Mouse (Mus musculus): ENCODE measurements around the gene Agr3.

Gene Agr3

GRCm38 (mm10) chr12:35925402-35925801 lies at the start of gene Agr3:
Gene Agr3, plus strand, starts transcription at chr12:35925620.
- ATAC-seq (ENCODE audit: low TSS enrichment) = no peak

GRCm38 (mm10) chr12:35884892-35885558 lies 40.4 kb upstream of the Agr3 start:
- peak; percentile 13; the same call in 1 of the 2 replicates for ATAC-seq (ENCODE audit: low TSS enrichment)

GRCm38 (mm10) chr12:35889383-35889782 lies 36.0 kb upstream of the Agr3 start:
- ATAC-seq (ENCODE audit: low TSS enrichment) = peak; percentile 78

DNA sequence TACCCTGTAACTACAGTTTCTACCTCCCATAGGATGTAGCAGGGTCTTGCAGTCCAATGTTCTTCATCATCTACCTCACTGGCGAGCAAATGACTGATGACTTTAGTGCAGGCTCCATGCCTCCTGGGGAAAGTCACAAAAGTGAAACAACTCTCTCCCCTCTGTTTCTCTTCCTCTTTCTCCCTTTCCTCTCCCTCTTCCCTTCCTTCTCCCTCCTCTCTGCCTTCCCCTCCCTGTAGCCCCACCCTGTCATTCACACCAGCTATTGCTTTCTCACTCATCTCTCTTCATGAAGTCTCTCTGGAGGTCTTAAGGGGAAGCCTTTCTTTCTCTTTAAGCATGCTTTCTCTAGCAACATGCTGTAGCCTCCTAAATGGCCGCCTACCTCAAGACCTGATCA lies 34.7 kb upstream of the Agr3 start:
- ATAC-seq (ENCODE audit: low TSS enrichment) = no peak

DNA sequence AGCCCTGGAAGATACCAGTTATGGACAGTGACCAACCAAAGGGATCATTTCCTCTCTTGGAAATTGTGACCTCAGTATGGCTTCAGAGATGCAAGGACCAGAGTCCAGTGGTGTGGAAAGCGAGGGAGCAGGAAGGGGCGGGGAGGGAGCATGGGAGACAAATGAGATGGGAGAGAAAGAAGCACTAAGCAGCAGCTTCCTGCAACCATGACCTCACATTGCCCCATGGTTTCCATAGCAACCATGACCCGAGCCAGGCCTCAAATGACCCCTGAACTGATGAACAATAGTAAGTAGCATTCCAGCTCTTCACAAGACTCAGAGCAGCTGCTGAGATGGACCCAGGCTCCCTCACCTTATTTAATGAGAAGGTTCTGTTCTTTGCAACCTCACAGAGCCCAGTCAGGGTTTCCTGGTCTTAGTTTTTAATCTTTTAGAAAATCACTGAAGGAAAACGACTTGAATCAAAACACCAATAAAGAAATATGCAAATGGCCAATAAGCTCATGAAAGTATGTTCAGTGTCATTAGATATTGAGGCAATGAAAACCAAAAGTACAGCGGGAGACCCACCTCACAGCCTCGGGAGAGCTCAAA lies 31.0 kb upstream of the Agr3 start:
- ATAC-seq (ENCODE audit: low TSS enrichment) = no peak

GRCm38 (mm10) chr12:35895875-35896763 lies 29.3 kb upstream of the Agr3 start:
- peak; percentile 79 for ATAC-seq (ENCODE audit: low TSS enrichment)

GRCm38 (mm10) chr12:35896764-35897282 lies 28.6 kb upstream of the Agr3 start:
- ATAC-seq (ENCODE audit: low TSS enrichment) = peak; percentile 96

GRCm38 (mm10) chr12:35910632-35911031 lies 14.8 kb upstream of the Agr3 start:
- no peak for ATAC-seq (ENCODE audit: low TSS enrichment)

DNA sequence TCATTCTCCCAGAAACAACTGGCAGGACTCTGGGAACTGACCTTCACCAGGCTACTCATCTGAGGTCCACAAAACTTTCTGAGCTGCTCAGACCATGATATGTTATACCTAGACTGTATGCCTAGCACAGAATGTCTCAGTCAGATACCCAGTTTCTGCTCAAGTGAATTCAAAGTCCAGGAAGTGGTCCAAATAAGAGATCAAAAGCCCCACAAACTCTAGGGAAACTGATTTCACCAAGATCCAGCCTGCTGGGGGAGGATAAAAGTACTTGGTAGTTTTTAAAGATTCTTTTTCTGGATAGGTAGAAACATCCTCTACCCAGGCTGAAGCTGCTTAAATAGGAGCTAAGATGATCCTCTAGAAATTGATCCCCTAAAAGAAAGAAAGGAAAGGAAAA lies 9.6 kb upstream of the Agr3 start:
- ATAC-seq (ENCODE audit: low TSS enrichment) = no peak

- ATAC-seq (ENCODE audit: low TSS enrichment) = no peak
Measured at GRCm38 (mm10) chr12:35916467-35916866, 9.0 kb upstream of the Agr3 start.

GRCm38 (mm10) chr12:35918031-35918430 lies 7.4 kb upstream of the Agr3 start:
- ATAC-seq (ENCODE audit: low TSS enrichment) = no peak

- no peak for ATAC-seq (ENCODE audit: low TSS enrichment)
Measured at GRCm38 (mm10) chr12:35927804-35928203, 2.4 kb downstream of the Agr3 start.

DNA sequence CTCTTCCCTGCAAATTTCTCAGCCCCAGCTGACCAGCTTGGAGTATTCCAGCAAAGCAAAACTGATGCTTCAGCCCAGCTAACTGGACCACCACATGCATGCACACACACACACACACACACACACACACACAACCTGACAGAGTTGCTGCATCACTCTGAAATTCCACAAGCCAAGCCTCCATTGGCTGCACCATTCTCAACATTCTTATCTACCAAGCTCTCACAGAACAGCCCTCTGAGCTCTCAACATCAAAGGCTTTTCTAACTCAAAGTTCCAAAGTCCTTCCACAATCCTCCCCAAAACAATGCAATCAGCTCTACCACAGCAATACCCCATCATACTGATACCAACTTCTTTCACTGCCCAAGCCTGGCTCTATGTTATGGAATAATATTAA lies 7.4 kb downstream of the Agr3 start:
- no peak for ATAC-seq (ENCODE audit: low TSS enrichment)

GRCm38 (mm10) chr12:35951757-35952156 lies 26.3 kb downstream of the Agr3 start:
- ATAC-seq (ENCODE audit: low TSS enrichment) = no peak

DNA sequence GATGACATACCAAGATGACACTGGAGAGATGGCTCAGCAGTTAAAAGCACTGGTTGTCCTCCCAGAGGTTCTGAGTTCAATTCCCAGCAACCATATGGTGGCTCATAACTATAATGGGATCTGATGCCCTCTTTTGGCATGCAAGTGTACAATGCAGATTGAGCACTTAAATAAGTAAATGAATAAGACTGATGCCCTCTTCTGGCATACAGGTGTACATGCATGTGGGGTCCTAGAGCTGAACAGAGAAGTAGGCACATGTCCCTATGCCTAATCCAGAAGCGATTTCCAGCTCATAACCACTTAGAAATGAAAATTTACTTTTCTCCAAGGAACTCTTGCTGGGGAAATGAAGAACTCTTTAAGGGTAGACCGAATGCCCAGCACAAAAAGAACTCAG lies 31.8 kb downstream of the Agr3 start:
- ATAC-seq (ENCODE audit: low TSS enrichment) = no peak

GRCm38 (mm10) chr12:35966098-35966767 lies 40.8 kb downstream of the Agr3 start:
- no peak for ATAC-seq (ENCODE audit: low TSS enrichment)

DNA sequence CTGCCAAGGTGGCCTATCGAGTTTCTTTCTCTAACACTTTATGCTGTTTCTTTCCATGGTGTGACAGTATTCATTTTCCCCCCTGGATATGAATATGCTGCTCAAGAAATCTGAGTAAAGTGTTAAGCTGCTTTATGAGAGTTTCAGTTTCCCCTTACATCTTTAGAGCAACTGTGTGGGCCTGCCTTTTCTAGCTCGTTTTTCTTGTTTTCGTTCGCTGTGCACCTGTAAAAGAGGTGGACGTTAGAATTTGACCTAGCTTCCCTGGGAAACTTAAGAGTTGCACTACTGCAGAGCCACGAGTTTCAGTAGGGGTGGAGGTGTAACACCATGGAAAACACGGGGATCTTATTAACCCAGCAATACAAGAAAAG lies 41.3 kb downstream of the Agr3 start:
- no peak for ATAC-seq (ENCODE audit: low TSS enrichment)

- no peak for ATAC-seq (ENCODE audit: low TSS enrichment)
Measured at GRCm38 (mm10) chr12:35975898-35976297, 50.5 kb downstream of the Agr3 start.

DNA sequence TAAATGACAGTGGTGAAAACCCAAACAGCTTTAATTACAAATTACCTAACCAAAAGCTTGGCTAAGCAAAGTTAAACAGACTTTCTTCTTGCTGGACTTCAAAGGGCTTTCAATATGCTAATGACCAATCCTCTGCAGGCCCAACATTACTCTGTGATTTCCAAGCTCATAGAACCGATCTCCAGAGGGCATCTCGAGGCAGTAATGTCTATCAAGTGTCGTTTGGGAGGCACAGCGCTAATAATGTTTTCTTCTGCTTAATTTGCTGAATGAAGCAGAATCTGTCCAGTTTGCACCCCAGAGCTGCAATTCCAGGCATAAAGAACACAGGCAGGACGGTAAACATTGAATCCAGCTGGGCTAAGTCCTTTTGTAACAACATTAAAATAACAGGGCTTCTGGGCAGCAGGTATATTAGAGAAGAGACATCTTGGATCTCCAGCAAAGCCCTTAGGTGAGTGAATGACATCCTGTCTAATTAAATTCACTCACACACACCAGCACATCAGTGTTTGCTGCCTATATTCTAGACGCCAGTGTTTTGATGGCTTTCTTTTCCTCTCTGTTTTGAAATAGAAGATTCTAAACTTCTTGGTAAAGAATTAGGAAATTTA lies 52.3 kb downstream of the Agr3 start:
- ATAC-seq (ENCODE audit: low TSS enrichment) = no peak

- ATAC-seq (ENCODE audit: low TSS enrichment) = no peak
Measured at GRCm38 (mm10) chr12:35979625-35980024, 54.2 kb downstream of the Agr3 start.

DNA sequence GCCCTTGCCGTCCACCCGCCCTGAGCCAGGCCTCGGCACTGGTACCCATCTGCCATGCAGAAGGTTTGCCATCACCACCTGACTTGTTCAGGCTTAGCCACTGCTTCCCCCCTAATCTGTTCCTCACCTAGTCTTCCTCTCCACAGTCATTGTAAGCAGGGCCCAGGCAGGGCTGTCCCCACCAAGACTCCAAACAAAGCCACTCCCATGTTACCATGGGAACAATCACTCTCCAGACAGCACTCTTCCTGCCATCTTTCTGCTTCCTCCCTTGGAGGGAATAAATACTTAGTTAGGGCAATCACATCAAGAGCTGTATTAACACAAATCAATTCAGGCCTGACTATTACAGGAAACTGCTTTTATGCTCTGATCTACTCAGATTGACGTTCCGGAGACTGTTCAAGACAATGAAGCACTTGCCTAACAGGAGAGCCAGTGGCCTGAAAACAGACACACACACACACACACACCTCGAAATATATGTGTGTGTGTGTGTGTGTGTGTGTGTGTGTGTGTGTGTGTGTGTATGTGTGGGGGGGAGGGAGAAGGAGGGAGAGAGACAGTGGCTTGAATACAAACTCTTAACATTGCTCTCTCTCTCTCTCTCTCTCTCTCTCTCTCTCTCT lies 56.4 kb downstream of the Agr3 start:
- ATAC-seq (ENCODE audit: low TSS enrichment) = no peak
